Mouse (Mus musculus) frontal cortex, adult (tissue): ENCODE results near the gene Rpl18.

ENCODE experiments used
- ATAC-seq: cut with Nextera tagmentation; 2 replicates; pipeline ENCODE4 v1.9.2; 2017; ENCODE audit warnings: mild to moderate bottlenecking, moderate library complexity, mixed read lengths; ENCODE audit not compliant: low TSS enrichment

Gene Rpl18

GRCm38 (mm10) chr7:45713881-45714520 lies 1.3 kb upstream of the Rpl18 start:
- ATAC-seq: no peak

- ATAC-seq: no peak
Measured at GRCm38 (mm10) chr7:45714630-45715089, 597 bp upstream of the Rpl18 start.

DNA sequence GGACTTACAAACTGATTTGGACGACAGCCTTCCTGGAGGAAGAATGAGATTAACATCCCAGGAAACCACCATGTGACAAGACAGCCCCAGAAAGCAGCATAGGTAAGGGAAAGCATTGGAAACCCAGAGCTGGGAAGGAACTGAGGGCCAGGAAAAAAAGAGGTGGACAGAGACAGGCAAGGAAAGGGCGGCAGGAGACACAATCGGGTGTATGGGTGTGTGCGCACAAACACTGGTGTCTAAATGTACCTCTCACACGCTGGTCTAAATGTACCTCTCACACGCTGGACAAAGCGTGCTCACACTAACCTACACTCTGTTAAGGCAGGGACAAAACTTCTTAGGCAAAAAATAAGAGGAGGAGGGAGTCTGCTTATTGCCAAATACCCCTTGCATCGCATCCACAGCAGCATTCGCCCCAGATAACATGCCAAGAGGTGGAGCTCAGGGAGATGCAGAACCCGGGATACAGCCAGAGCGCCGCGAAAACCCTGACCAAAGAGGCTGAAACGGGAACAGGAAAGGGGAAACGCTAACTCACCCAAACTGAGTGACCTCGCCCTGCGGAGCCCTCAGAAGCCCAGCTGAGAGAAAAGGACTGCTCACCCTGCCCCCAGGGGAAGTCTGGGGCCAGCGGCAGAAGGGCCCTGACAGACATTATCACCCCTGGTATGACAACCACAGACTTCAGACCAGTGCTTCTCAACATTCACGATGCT lies 643 bp downstream of the Rpl18 start:
- no peak for ATAC-seq

DNA sequence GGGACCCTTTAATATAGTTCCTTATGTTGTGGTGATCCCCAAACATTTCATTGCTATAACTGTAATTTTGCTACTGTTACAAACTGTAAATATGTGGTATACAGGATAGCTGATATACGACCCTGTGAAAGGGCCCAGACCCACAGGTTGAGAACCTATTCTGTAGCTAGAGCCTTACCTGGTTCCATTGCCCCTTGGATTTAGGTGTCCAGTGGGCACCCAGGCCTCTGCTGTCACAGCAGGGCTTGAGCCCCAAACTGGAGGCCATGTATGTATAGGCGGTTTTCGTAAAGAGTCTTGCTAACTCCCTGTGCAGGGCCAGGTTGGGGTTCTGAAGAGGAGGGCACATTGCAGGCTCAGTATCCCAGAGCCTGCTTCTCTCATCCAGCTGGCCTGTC lies 1.2 kb downstream of the Rpl18 start:
- no peak for ATAC-seq

- ATAC-seq: no peak
Measured at GRCm38 (mm10) chr7:45716952-45717917, 2.0 kb downstream of the Rpl18 start.

DNA sequence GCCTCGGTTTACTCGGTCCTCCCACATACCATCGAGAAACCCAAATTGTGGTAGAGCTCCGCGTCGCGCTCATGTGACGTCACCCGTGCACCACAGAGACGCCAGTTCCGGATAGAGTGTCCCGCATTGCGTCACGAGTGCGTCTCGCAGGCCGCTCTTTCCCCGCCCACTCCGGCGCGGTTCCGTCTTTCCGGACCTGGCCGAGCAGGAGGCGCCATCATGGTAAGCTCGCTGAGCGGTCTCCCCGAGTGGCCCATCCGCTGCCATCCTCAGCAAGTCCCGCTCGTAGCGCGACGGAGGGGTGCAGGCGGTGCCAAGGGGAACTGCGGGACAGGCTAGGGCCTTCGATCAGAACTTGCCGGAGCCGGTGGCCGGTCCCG lies 2.7 kb downstream of the Rpl18 start, which contains the start of gene Sphk2:
Sphk2 (minus strand) TSS at position 85 of the 380 bp plus-strand sequence.
- ATAC-seq: peak; percentile 65

- no peak for ATAC-seq
Measured at GRCm38 (mm10) chr7:45718331-45718730, 3.1 kb downstream of the Rpl18 start.

GRCm38 (mm10) chr7:45719180-45719579 lies 3.9 kb downstream of the Rpl18 start:
- ATAC-seq: no peak

DNA sequence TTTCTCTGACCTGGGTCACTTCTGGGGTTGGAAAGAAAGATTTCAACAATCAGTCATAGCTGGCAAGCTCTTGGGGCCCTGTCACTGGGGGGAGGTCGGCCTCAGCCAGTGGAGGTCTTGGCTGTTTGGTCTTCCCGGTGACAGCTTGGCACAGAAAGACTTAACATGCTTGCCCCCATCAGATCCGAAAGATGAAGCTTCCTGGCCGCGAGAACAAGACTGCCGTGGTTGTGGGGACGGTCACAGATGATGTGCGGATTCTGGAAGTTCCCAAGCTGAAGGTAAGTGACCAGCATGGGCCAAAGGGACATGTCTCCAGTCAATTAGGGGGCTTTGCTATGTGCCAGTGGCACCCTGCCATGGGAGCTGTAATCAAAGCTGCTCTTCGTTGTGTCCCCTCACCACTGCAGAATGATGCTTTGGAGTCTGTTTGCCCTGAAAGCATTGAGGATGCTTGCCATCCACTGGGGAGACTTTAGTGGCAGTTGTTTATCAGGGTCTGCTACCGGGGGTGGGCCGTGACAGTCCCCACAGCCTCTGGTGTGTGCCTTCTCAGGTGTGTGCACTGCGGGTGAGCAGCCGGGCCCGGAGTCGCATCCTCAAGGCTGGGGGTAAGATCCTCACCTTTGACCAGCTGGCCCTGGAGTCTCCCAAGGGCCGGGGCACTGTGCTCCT lies 4.6 kb downstream of the Rpl18 start:
- no peak for ATAC-seq

DNA sequence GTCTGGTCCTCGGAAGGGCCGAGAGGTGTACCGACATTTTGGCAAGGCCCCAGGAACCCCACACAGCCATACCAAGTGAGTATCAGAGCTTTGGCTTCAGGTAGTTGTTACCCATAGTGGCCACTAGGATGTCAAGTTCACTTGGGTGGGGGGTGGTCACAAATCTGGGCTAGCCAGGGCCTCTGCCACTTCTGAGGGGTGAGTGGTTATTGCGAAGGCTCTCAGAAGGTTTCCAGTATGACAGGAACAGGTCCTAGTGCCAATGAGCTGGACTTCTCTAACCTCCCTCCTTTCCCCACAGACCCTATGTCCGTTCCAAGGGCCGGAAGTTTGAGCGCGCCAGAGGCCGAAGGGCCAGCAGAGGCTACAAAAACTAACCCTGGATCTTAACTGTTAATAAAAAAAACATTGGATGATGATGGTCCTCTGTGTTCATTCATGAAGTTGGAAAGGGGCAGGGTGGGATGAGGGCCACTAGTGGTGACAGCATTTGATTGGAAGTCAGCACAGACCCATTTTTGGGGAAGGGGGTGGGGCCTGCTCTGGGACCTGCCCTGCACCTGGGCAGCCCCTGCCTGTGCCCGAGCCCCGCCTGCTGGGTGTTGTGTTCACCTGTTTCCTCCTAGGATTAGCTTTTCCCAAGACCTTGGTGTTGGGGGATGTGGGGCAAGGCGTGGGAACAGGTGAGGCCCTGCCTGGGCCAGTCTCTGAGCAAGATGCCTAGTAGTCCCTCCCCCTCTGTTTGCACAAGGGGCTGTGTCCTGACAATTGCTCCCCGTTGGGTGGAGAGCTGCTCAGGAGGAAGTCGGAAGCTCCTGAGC lies 5.4 kb downstream of the Rpl18 start, which contains the start of gene Fam83e:
Fam83e (plus strand) TSS at position 800 of the 821 bp plus-strand sequence.
- no peak for ATAC-seq

DNA sequence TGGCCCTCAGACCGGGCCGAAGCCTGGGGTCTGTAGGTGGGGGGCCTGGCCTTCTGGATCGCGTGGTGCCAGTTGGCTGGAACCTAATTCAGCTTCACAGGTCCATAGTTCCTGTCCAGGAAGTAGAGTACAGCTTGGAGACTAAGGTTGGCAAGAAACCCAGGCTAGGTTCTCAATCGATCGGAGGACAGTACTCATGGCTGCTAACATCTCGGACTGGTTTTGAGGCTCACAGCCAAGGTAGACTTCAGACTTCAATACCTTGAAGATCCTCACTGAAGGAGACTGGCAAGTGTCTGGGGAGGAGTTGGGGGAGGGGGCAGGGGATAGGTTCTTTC lies 5.9 kb downstream of the Rpl18 start:
- no peak for ATAC-seq

GRCm38 (mm10) chr7:45721642-45722347 lies 6.5 kb downstream of the Rpl18 start:
- no peak for ATAC-seq

DNA sequence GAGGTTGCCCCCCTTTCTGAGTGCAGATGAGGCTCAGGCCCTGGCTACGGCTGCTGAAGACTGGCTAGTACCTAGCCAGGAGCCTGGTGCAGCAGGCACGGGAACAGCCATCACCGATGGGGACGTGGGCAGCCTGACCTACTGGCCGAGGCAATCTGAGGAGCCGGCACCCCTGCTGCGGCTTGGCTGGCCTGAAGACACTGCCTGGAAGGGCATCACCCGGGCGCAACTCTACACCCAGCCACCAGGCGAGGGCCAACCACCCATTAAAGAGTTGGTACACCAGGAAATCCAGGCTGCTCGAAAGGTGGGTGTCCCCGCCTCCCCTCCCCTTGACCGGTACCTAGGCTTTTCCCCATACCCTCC lies 7.1 kb downstream of the Rpl18 start:
- ATAC-seq: no peak

- no peak for ATAC-seq
Measured at GRCm38 (mm10) chr7:45723301-45723700, 8.0 kb downstream of the Rpl18 start.

GRCm38 (mm10) chr7:45723781-45724180 lies 8.5 kb downstream of the Rpl18 start:
- ATAC-seq: no peak

GRCm38 (mm10) chr7:45725151-45725550 lies 9.9 kb downstream of the Rpl18 start:
- no peak for ATAC-seq

DNA sequence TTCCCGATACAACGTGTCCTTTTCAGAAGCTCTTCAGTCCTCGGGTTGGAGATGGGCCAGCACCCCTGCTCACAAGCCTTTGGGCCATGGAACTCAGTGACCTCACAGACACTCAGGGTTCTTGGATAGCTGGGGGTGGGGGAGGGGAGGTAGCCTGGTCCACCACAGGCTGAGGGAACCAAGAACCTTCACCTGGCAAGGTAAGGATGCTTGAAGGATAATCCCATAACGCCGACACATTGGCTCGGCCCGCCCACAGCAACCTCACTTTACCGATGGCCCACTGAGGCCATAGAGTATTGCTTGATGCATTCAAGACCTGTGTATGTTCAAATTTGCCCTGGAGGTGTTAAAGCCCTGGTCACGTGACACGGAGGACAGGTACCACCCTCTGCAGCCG lies 10.5 kb downstream of the Rpl18 start, which contains the start of gene Spaca4:
Spaca4 (minus strand) TSS at position 101 of the 400 bp plus-strand sequence.
- no peak for ATAC-seq

- no peak for ATAC-seq
Measured at GRCm38 (mm10) chr7:45726419-45726818, 11.2 kb downstream of the Rpl18 start.

GRCm38 (mm10) chr7:45727625-45728024 lies 12.4 kb downstream of the Rpl18 start:
- no peak for ATAC-seq
